10 mouse cellular contexts compared by ENCODE assay signal in genomic region chr19:47508771-47509281, GRCm38 (mm10). TPM values are rescaled to one million over a fixed set of nuclear protein-coding genes. Genes with fewer than 3 reads are reported as not detected.
DNase-seq lines count a peak whose midpoint lies in the region; ATAC-seq and TF ChIP-seq lines count a peak whose summit lies in the region.
"Had no signal": no experiment of that assay in that cellular context is flagged by ENCODE, and none has a peak within 500 bp of the region (broad histone marks: within the 10 kb centered on the region; RNA-seq: fewer than 3 reads in every experiment).

No protein-coding gene starts in this region.

- no peak for TF ChIP-seq CTCF in G1E (IDR thresholded peaks at IDR 0.05; ENCODE audit: low read depth, low read length)
- peak; percentile 16 for TF ChIP-seq CTCF in lung, postnatal 0 days (IDR thresholded peaks at IDR 0.05)

- H3K36me3 ChIP-seq in forebrain, embryonic 10.5 days (replicated peaks), result peaks cover 59% of the 10 kb centered on the region
- no peaks in the 10 kb centered on the region; the same call in 1 of the 2 replicates for H3K36me3 ChIP-seq in forebrain, embryonic 11.5 days (ENCODE audit: control insufficient read depth, insufficient read depth, low read length)
- H3K36me3 ChIP-seq in G1E (replicated peaks), result peaks cover 74% of the 10 kb centered on the region
- 0 out of 2 replicates have a peak, but pooled peaks cover 3% of the 10 kb centered on the region for H3K36me3 ChIP-seq in intestine, embryonic 15.5 days
- H3K36me3 ChIP-seq in lung, postnatal 0 days (ENCODE audit: insufficient read depth, low read length), result no peaks in the 10 kb centered on the region
- H3K36me3 ChIP-seq in forebrain, embryonic 16.5 days (ENCODE audit: control insufficient read depth, insufficient read depth), result no peaks in the 10 kb centered on the region

- WGBS in forebrain, embryonic 10.5 days, result 81% methylated on average over 5 of the region's 5 CpGs
- 79% methylated on average over 5 of the region's 5 CpGs for WGBS in forebrain, embryonic 11.5 days
- 29% methylated on average over 5 of the region's 5 CpGs for WGBS in intestine, embryonic 15.5 days
- WGBS in lung, postnatal 0 days, result 26% methylated on average over 5 of the region's 5 CpGs
- WGBS in forebrain, embryonic 16.5 days, result 79% methylated on average over 5 of the region's 5 CpGs

- peak overlapping the region; percentile 30; the same call in 1 of the 2 replicates for H3K27ac ChIP-seq in forebrain, embryonic 10.5 days
- no peak overlapping the region for H3K27ac ChIP-seq in forebrain, embryonic 11.5 days (ENCODE audit: low read depth, low read length)
- H3K27ac ChIP-seq in intestine, embryonic 15.5 days, result peak overlapping the region; percentile 90
- H3K27ac ChIP-seq in lung, postnatal 0 days (ENCODE audit: low read length), result peak overlapping the region; percentile 84
- no peak overlapping the region for H3K27ac ChIP-seq in forebrain, embryonic 16.5 days (ENCODE audit: low read length)

- H3K4me2 ChIP-seq in forebrain, embryonic 11.5 days (ENCODE audit: low read depth, low read length, severe bottlenecking), result no peak overlapping the region
- H3K4me2 ChIP-seq in intestine, embryonic 15.5 days (replicated peaks), result peak overlapping the region; percentile 22; the same call in 1 of the 2 replicates
- H3K4me2 ChIP-seq in lung, postnatal 0 days (replicated peaks; ENCODE audit: low read depth, low read length), result peak overlapping the region; percentile 12
- no peak overlapping the region for H3K4me2 ChIP-seq in forebrain, embryonic 16.5 days (ENCODE audit: low read length)

- TF ChIP-seq EP300 in lung, postnatal 0 days (IDR thresholded peaks at IDR 0.05), result peak; percentile 68

- H3K27me3 ChIP-seq in forebrain, embryonic 10.5 days (ENCODE audit: poor library complexity, severe bottlenecking), result no peaks in the 10 kb centered on the region
- H3K27me3 ChIP-seq in forebrain, embryonic 11.5 days (ENCODE audit: control insufficient read depth, insufficient read depth, low read length), result no peaks in the 10 kb centered on the region
- H3K27me3 ChIP-seq in G1E (ENCODE audit: insufficient read depth, low read length), result no peaks in the 10 kb centered on the region
- H3K27me3 ChIP-seq in intestine, embryonic 15.5 days (replicated peaks), result no peaks in the 10 kb centered on the region
- no peaks in the 10 kb centered on the region for H3K27me3 ChIP-seq in lung, postnatal 0 days (replicated peaks; ENCODE audit: insufficient read depth, low read length)
- H3K27me3 ChIP-seq in forebrain, embryonic 16.5 days (replicated peaks; ENCODE audit: control insufficient read depth, insufficient read depth, low read length), result no peaks in the 10 kb centered on the region

- DNase-seq in forebrain, embryonic 10.5 days (ENCODE audit: extremely low spot score, low spot score), result no peak
- no peak for DNase-seq in forebrain, embryonic 11.5 days (ENCODE audit: low spot score)
- DNase-seq in G1E (ENCODE audit: low spot score), result peak; percentile 44
- DNase-seq in lung, postnatal 0 days (ENCODE audit: low spot score), result peak; percentile 95
- DNase-seq in Muller cell, postnatal 12 days (ENCODE audit: inconsistent ontology term), result no peak
- no peak for DNase-seq in gastrocnemius, postnatal 4 days (ENCODE audit: low spot score in 2 of 2)
- DNase-seq: cerebellum, adult 8-10 months; layer of hippocampus, postnatal 36 days had no signal

- ATAC-seq in forebrain, embryonic 11.5 days (replicated peaks; ENCODE audit: low FRiP score), result no peak
- peak; percentile 55 for ATAC-seq in G1E (ENCODE audit: extremely low read depth, insufficient number of reproducible peaks, low FRiP score, poor library complexity, severe bottlenecking)
- ATAC-seq in intestine, embryonic 15.5 days, result peak; percentile 88
- ATAC-seq in lung, postnatal 0 days, result peak; percentile 80
- no peak for ATAC-seq in forebrain, embryonic 16.5 days

- H3K9me3 ChIP-seq in forebrain, embryonic 10.5 days, result no peaks in the 10 kb centered on the region
- H3K9me3 ChIP-seq in forebrain, embryonic 11.5 days (ENCODE audit: control insufficient read depth, low read length), result no peaks in the 10 kb centered on the region
- H3K9me3 ChIP-seq in G1E (replicated peaks), result no peaks in the 10 kb centered on the region
- H3K9me3 ChIP-seq in intestine, embryonic 15.5 days, result no peaks in the 10 kb centered on the region
- no peaks in the 10 kb centered on the region for H3K9me3 ChIP-seq in lung, postnatal 0 days (ENCODE audit: low read length)
- no peaks in the 10 kb centered on the region for H3K9me3 ChIP-seq in forebrain, embryonic 16.5 days (ENCODE audit: control insufficient read depth, low read length)

- H3K9ac ChIP-seq in forebrain, embryonic 11.5 days (ENCODE audit: low read length), result no peak overlapping the region
- no peak overlapping the region for H3K9ac ChIP-seq in intestine, embryonic 15.5 days
- peak overlapping the region; percentile 16; the same call in 1 of the 2 replicates for H3K9ac ChIP-seq in lung, postnatal 0 days (replicated peaks; ENCODE audit: low read depth)
- no peak overlapping the region for H3K9ac ChIP-seq in forebrain, embryonic 16.5 days (replicated peaks; ENCODE audit: low read depth, low read length)

- no peak overlapping the region for H3K4me3 ChIP-seq in forebrain, embryonic 10.5 days
- no peak overlapping the region for H3K4me3 ChIP-seq in forebrain, embryonic 11.5 days (ENCODE audit: low read depth, low read length)
- peak overlapping the region; percentile 56; the same call in 1 of the 2 replicates for H3K4me3 ChIP-seq in G1E (ENCODE audit: low read depth, low read length)
- H3K4me3 ChIP-seq in intestine, embryonic 15.5 days (replicated peaks), result no peak overlapping the region
- no peak overlapping the region for H3K4me3 ChIP-seq in lung, postnatal 0 days (ENCODE audit: low read depth, low read length)
- no peak overlapping the region for H3K4me3 ChIP-seq in forebrain, embryonic 16.5 days (replicated peaks; ENCODE audit: low read length)

- peaks cover 31% of the 10 kb centered on the region for H3K4me1 ChIP-seq in forebrain, embryonic 10.5 days
- peaks cover 8% of the 10 kb centered on the region; the same call in 1 of the 2 replicates for H3K4me1 ChIP-seq in forebrain, embryonic 11.5 days (replicated peaks; ENCODE audit: control insufficient read depth, insufficient read depth, low read length)
- H3K4me1 ChIP-seq in G1E (ENCODE audit: insufficient read depth, low read depth, low read length), result peaks cover 54% of the 10 kb centered on the region
- H3K4me1 ChIP-seq in intestine, embryonic 15.5 days (replicated peaks), result peaks cover 36% of the 10 kb centered on the region
- H3K4me1 ChIP-seq in lung, postnatal 0 days (ENCODE audit: insufficient read depth, low read depth, low read length), result peaks cover 12% of the 10 kb centered on the region
- H3K4me1 ChIP-seq in forebrain, embryonic 16.5 days (replicated peaks; ENCODE audit: control insufficient read depth, insufficient read depth, low read length), result peaks cover 13% of the 10 kb centered on the region; the same call in 1 of the 2 replicates

RNA-seq across cellular contexts. Expression of gene Stn1, which starts 28.5 kb away (rescaled TPM):
- polyA plus RNA-seq in forebrain, embryonic 10.5 days (2016; fragmentation: Nextera tagmentation; extraction: Ambion mirVana), result 64.3 and 68.1 TPM in 2 replicates
- polyA plus RNA-seq in forebrain, embryonic 11.5 days (2014; fragmentation: Nextera tagmentation; extraction: Ambion mirVana), result 54.0 and 54.9 TPM in 2 replicates
- total RNA-seq in G1E (2014; fragmentation: Nextera tagmentation) (19.7 and 28.5 TPM in 2 replicates), G1E (2017) (26.9 and 36.6 TPM in 2 replicates)
- 7.5 and 7.7 TPM in 2 replicates for polyA plus RNA-seq in G1E (2012)
- polyA plus RNA-seq in intestine, embryonic 15.5 days (2015; fragmentation: Nextera tagmentation; extraction: Ambion mirVana), result 43.8 and 44.8 TPM in 2 replicates
- polyA plus RNA-seq in lung, postnatal 0 days (2015; fragmentation: Nextera tagmentation; extraction: Ambion mirVana), result 28.6 and 30.9 TPM in 2 replicates
- total RNA-seq in gastrocnemius, postnatal 4 days (2021), result 10 to 100 TPM; 19.9 to 23.7 TPM
- polyA plus RNA-seq in forebrain, embryonic 16.5 days (2015; fragmentation: Nextera tagmentation; extraction: Ambion mirVana), result 30.0 and 34.0 TPM in 2 replicates

RNA-seq across cellular contexts. Expression of gene Sh3pxd2a, which starts 44.6 kb away (rescaled TPM):
- 1.5 and 1.8 TPM in 2 replicates for polyA plus RNA-seq in forebrain, embryonic 10.5 days (2016; fragmentation: Nextera tagmentation; extraction: Ambion mirVana)
- 5.2 and 5.4 TPM in 2 replicates for polyA plus RNA-seq in forebrain, embryonic 11.5 days (2014; fragmentation: Nextera tagmentation; extraction: Ambion mirVana)
- total RNA-seq in G1E (2014; fragmentation: Nextera tagmentation) (not detected in 2 replicates), G1E (2017) (under 0.01 and 0.16 TPM in 2 replicates)
- polyA plus RNA-seq in G1E (2012), result not detected in 2 replicates
- 4.8 and 5.0 TPM in 2 replicates for polyA plus RNA-seq in intestine, embryonic 15.5 days (2015; fragmentation: Nextera tagmentation; extraction: Ambion mirVana)
- polyA plus RNA-seq in lung, postnatal 0 days (2015; fragmentation: Nextera tagmentation; extraction: Ambion mirVana), result 5.6 and 6.4 TPM in 2 replicates
- total RNA-seq in gastrocnemius, postnatal 4 days (2021), result 100 to 1,000 TPM; 124 to 134 TPM
- 2.1 and 2.2 TPM in 2 replicates for polyA plus RNA-seq in forebrain, embryonic 16.5 days (2015; fragmentation: Nextera tagmentation; extraction: Ambion mirVana)

Comparison
In these comparisons a context has a peak if more than half of its experiments do, and no peak if none do; other contexts are left out.
1. H3K27ac ChIP-seq: peak in forebrain, embryonic 10.5 days (single experiment), intestine, embryonic 15.5 days (single experiment) and lung, postnatal 0 days (single experiment); none in forebrain, embryonic 11.5 days (single experiment) and forebrain, embryonic 16.5 days (single experiment).
2. DNase-seq: peak in G1E (single experiment) and lung, postnatal 0 days (single experiment); none in forebrain, embryonic 10.5 days (single experiment), forebrain, embryonic 11.5 days (single experiment), Muller cell, postnatal 12 days (single experiment) and gastrocnemius, postnatal 4 days (0 of 2).
3. ATAC-seq: peak in G1E (single experiment), intestine, embryonic 15.5 days (single experiment) and lung, postnatal 0 days (single experiment); none in forebrain, embryonic 11.5 days (single experiment) and forebrain, embryonic 16.5 days (single experiment).
4. H3K4me2 ChIP-seq: peak in intestine, embryonic 15.5 days (single experiment) and lung, postnatal 0 days (single experiment); none in forebrain, embryonic 11.5 days (single experiment) and forebrain, embryonic 16.5 days (single experiment).